Mouse (Mus musculus): ENCODE data around the gene Mymk.

Mymk gene

GRCm38 (mm10) chr2:27036003-27036402 is 36.0 kb downstream of the Mymk start:
- no peak for DNase-seq (ENCODE audit: extremely low spot score)

GRCm38 (mm10) chr2:27032361-27032760 is 39.6 kb downstream of the Mymk start:
- DNase-seq (ENCODE audit: extremely low spot score): no peak

GRCm38 (mm10) chr2:27028437-27029015 is 43.5 kb downstream of the Mymk start:
- DNase-seq (ENCODE audit: extremely low spot score): no peak

- peak; percentile 80 for DNase-seq (ENCODE audit: extremely low spot score)
These were observed 44.2 kb downstream of the Mymk start, which contains the start of gene Slc2a6 for GRCm38 (mm10) chr2:27027618-27028436. Gene Slc2a6 (minus strand): TSS chr2:27027998.

GRCm38 (mm10) chr2:27026857-27027617 is 44.9 kb downstream of the Mymk start:
- no peak for DNase-seq (ENCODE audit: extremely low spot score)

- no peak for DNase-seq (ENCODE audit: extremely low spot score)
These were observed 45.6 kb downstream of the Mymk start for GRCm38 (mm10) chr2:27026332-27026731.

GRCm38 (mm10) chr2:27025545-27025944 is 46.4 kb downstream of the Mymk start:
- DNase-seq (ENCODE audit: extremely low spot score): no peak

- DNase-seq (ENCODE audit: extremely low spot score): no peak
These were observed 47.8 kb downstream of the Mymk start for GRCm38 (mm10) chr2:27024136-27024535.

- DNase-seq (ENCODE audit: extremely low spot score): no peak
These were observed 49.4 kb downstream of the Mymk start for GRCm38 (mm10) chr2:27022612-27023011.

- no peak for DNase-seq (ENCODE audit: extremely low spot score)
These were observed 50.9 kb downstream of the Mymk start for GRCm38 (mm10) chr2:27021103-27021502.

GRCm38 (mm10) chr2:27019530-27019929 is 52.4 kb downstream of the Mymk start:
- no peak for DNase-seq (ENCODE audit: extremely low spot score)

- DNase-seq (ENCODE audit: extremely low spot score): peak; percentile 57
These were observed 54.2 kb downstream of the Mymk start for GRCm38 (mm10) chr2:27017802-27018201.

Data from embryo, embryonic 9.5 days (tissue).